Mouse (Mus musculus) adrenal gland, postnatal 14 days (tissue): ENCODE results near the gene Diaph3. TPM values are rescaled to one million over a fixed set of nuclear protein-coding genes. Genes with fewer than 3 reads are reported as not detected.
"Not testable (repeated sequence)": the region's sequence is repeated elsewhere in the genome, so short reads cannot be mapped to it uniquely, and the experiment has no call there.

Experiments
- DNase-seq: peaks from one replicate; pipeline ENCODE4 v3.0.0; 2021; ENCODE audit warnings: mixed read lengths
- total RNA-seq: library from RNA; stranded (reverse); gene quantifications from 2 replicates; pipeline ENCODE4 v1.2.3, GENCODE M21; 2021

Gene Diaph3
- total RNA-seq, 1 experiment from 2014 or later = 8.6 TPM

- no peak for DNase-seq
Measured at GRCm38 (mm10) chr14:86738916-86739315, 402.1 kb downstream of the Diaph3 start.

- no peak for DNase-seq
Measured at GRCm38 (mm10) chr14:86736646-86737045, 404.4 kb downstream of the Diaph3 start.

GRCm38 (mm10) chr14:86731300-86731699, 409.7 kb downstream of the Diaph3 start:
- DNase-seq = no peak

DNA sequence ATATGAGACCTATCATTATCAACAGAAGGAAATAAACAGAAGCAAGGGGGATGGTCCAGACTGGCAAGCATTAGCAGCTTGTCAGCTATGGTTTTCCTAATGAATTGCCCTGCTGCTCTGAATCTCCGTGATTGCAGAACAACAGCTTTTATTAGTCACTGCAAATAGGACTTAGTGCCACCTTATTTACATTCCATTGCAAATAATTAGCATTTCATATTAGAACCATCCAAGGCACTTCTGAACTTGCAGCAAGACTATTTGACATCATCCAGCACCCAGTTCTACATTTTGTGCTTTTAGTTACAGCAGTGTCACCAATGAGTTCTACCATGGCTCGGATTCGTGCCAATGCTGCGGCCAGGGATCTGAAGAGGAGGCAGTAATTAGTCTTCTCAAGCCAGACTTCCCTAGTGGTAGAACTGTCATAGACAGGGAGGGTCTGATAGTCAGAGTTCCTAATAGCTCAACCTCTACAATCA, 411.4 kb downstream of the Diaph3 start:
- no peak for DNase-seq

DNA sequence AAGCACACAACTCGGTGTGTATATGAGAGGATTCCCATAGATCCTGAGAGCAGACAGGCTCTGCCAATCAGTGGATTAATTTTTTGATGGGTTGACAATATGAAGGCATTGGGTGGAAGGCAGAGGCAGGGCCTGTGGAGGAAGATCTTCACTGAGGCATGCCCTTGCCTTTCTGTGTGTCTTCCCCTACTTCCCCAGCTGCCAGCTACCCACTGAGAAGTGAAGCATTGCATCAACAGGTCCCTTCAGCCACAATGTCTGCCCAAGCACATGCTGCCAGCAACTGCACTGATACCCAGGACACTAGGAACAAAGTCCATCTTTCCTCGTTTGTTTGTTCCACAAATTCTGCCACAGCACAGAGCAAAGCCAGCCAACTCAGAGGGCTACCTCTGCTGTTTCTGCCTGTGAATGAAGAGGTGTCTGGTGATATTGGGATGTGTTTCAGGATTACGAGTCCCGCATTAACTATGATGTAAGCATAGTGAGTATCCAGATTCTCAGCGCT, 413.4 kb downstream of the Diaph3 start:
- DNase-seq = no peak

GRCm38 (mm10) chr14:86721768-86722167, 419.3 kb downstream of the Diaph3 start:
- no peak for DNase-seq

DNA sequence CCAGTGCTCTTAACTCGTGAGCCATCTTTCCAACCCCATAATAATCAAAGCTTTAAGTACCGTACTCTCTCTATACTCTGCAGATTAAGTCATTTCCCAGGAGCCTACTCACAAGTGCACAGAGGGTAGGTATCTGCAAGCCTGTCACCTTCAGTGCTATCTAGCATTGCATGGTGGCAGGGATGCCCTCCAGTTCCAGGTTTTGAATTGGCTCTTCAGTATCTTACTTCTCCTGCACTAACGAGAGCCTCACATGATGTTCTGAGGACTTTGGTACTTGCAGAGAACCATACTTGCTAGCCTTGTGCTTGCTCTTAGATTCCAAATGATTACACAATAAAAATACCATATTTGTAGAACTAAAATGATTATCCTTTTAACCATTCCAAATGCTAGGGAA, 420.0 kb downstream of the Diaph3 start:
- no peak for DNase-seq

DNA sequence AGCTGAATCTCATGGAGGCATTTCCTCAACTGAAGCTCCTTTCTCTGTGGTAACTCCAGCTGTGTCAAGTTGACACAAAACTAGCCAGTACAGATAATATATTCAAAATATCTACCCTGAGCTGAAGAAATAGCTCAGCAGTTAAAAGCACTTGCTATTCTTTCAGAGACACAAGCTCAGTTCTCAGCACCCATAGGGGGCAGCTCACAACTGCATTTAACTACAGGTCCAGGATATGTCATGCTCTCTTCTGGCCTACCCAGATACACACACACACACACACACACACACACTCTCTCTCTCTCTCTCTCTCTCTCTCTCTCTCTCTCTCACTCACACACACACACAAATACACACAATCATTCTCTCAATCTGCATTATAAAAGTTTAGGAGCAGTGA, 420.6 kb downstream of the Diaph3 start:
- DNase-seq = not testable (repeated sequence)

GRCm38 (mm10) chr14:86714088-86714690, 426.8 kb downstream of the Diaph3 start:
- no peak for DNase-seq

DNA sequence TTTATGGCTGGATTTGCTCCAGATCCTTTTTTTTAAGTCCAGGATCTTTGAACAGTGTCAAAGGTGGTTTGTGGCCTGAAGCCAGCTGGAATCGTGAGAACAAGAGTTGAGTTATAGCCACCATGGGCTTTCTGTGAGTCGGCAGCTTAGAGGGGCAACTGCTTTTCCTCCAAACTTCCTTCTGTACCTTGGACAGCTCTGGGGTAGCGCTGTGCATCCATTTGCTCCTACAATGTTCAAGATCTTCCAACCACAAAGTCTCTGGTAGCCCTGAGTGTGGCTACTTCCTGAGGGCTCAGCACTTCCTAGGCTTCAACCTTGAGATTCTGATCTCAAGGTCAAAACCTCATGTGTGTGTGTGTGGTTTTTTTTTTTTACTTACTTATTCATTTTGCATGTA, 437.0 kb downstream of the Diaph3 start:
- no peak for DNase-seq

- no peak for DNase-seq
Measured at GRCm38 (mm10) chr14:86701145-86701544, 439.9 kb downstream of the Diaph3 start.

DNA sequence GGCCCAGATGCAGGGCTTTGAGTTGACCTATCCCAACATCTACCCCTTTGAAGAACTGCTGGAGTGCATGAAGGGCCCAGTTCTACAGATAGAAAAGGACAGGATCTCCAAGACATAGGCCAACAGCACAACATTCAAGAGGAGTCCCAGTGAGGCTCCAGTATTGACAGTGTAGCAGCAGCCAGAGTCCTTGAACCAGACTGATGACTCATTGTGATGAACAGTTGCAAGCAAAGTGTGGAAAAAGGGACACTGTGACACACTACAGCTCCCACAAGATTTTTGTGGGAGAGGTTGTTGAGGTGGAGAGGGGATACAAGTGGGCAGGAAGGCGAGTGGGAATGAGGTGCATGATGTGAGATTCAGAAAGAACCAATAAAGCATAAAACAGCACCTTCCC, 443.1 kb downstream of the Diaph3 start:
- DNase-seq = peak; percentile 37

DNA sequence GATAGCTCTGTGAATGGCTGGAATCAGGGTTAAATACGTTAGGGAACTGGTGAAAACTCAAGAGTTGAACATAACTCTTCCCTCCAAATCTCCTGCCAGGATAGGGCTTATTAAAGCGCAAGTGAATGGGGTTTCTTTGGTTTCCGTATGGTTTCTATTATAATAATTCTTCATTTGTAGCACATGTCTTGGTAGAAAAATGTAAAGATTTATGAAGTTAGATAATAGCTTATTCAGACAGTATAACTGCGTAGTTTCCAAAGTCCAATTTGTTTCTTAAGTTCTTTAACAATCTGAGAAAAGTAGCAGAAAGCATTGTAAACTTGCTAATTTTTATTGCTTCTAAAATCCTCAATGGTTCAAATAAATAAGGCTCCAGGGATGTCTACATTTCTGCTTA, 448.3 kb downstream of the Diaph3 start:
- DNase-seq = no peak

DNA sequence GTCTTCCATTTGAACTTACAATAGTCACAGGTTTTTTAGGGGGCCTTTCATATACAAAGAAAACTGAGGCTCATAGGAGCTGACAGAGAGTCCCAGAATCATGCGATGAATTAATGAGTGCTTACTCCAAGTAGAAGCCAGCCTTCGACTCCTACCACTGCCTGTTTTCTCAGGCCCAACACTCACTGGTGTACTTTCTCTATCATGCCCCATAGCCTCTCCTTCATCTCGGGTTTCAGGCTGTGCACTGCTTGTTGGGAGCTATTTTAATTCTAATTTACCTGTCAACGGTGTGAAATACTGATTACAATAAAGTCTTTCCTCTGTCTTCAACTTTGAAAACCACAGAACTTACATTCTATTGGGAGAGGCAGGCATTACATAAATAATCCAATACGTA, 449.7 kb downstream of the Diaph3 start:
- no peak for DNase-seq

- DNase-seq = no peak
Measured at GRCm38 (mm10) chr14:86684585-86685503, 456.2 kb downstream of the Diaph3 start.

GRCm38 (mm10) chr14:86681951-86682350, 459.1 kb downstream of the Diaph3 start:
- no peak for DNase-seq

DNA sequence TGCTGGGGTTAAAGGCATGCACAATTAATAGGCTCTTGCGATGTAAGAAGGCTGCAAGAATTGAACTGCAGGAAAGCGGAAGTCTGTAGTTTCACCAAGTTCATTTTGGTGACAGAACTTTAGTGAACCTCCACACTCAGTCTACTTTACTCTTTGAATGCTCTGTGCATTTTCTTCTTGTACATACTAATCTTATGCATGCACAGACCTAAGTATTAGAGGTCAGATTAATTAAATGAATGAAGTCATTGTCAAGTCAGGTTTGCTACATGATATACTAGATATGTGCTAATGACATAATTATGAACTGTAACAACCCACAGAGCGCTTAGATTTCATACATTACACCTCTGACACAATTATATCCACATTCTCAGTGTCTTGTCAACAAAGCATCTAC, 462.0 kb downstream of the Diaph3 start:
- no peak for DNase-seq

DNA sequence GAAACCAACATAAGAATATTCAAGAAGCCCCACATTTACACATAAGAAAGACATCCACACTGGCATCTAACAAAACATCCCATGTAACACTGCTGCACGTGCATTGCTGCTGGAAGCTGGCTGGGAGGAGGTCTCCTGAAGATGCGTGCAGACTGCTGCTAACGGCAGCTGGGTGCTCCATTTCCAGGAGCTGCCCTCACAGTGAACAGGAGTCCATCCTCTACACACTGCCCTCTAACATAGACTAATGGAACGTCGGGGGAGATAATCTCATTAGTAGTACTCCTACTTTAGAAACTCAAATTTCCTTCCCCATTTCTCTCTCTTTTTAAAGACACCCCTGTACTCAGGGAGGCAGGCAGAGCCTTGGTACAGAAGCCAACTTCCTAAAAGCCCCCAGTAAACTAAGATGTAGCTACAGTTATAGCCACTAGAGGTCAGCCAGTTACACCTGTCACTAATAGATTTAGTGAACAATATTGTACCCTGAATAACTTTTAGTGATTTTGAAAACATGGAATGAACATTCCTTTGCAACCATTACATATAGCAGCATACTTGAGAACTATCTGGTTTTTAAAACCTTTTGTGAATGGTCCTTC, 462.8 kb downstream of the Diaph3 start:
- DNase-seq = no peak

GRCm38 (mm10) chr14:86677015-86677414, 464.0 kb downstream of the Diaph3 start:
- no peak for DNase-seq

DNA sequence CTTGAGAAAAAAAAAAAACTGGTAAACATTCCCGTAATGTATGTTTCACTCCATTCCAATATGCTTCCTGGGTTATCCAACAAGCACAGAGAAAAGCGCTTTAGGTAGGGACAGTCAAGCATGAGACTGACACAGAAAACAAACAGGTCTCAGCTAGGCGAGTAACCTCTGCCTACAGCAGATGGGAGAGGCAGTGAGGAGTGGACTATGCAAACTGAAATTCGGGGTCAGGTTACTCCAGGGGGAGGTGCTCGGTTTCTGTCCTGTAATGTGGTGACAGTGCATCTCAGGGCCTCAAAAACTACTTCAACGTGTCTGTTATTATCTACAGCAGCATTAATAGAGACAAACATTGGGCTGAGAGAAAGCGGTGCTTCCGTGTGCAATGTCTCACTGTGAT, 465.7 kb downstream of the Diaph3 start:
- no peak for DNase-seq

DNA sequence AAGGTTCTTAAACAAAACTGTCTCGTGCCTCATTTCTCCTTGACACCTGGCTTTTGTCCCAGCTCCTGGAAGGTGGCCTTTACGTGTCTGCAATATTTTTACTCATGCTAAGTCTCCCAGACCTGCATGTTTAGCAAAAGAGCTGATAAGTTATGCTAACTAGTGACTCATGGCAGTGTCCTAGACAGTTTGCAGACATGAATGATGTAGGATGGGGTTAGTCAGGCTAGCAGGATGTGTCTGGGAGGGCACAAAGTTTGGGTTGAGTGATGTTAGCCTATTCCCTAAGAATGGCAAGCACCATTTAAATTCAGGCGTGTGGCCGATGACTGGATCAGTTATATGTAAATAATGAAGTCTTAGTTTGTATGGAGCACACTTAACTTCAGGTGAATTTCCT, 478.2 kb downstream of the Diaph3 start:
- peak; percentile 10 for DNase-seq

GRCm38 (mm10) chr14:86660556-86660955, 480.5 kb downstream of the Diaph3 start:
- DNase-seq = no peak

DNA sequence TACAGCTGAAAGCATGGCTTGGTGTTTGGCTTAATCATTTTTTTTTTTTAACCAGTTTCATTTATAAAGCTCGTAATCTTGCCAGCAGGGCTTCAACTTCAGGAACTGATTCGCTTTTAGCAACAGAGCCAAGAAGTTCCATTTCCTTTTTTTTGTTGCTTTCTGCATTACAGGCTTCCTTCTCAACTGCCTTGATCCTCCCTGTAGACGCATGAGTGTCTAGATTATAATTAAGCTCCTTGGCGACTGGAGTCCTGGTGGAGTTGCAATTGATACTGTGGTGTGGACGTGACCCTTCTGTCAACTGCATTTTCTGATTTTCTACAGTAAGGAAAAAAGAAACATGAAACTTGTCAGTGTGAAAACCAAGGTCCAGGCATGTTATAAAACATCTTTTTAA, 484.8 kb downstream of the Diaph3 start:
- no peak for DNase-seq
